Mouse (Mus musculus): ENCODE data around the gene C330007P06Rik. TPM values are rescaled to one million over a fixed set of nuclear protein-coding genes. Genes with fewer than 3 reads are reported as not detected.
"Not testable (repeated sequence)": the region's sequence is repeated elsewhere in the genome, so short reads cannot be mapped to it uniquely, and the experiment has no call there.

The C330007P06Rik gene
- polyA plus RNA-seq, 1 experiment from 2014 or later = 30.3 TPM

DNA sequence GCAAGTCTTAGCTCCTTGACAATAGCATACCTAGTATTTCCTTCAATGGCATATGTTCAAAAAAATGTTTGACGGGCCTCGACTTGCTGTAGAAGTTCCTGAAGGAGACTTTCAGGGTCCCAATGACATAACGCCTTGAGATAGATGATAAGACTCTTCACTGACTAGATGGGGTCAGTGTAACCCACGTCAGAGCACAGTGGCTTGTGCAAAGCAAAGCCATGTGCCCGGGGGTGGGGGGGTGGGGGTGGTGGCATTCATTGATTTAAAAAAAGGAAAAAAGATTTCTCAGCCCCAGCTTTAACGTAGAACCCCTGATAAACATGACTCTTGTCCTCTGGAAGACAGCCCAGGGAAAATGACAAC, 65.6 kb downstream of the C330007P06Rik start:
- WGBS = 58% methylated on average over 6 of the region's 6 CpGs
- no peak overlapping the region for H3K9ac ChIP-seq (ENCODE audit: low read length)
- peaks cover 4% of the 10 kb centered on the region; the same call in 1 of the 2 replicates for H3K4me1 ChIP-seq (ENCODE audit: control insufficient read depth, insufficient read depth, low read length)
- no peaks in the 10 kb centered on the region for H3K36me3 ChIP-seq (ENCODE audit: control insufficient read depth, insufficient read depth, low read length)
- no peak for ATAC-seq (ENCODE audit: insufficient read depth, low FRiP score)
- peak overlapping the region; percentile 55 for H3K4me2 ChIP-seq (ENCODE audit: low read depth, low read length)
- H3K9me3 ChIP-seq (replicated peaks; ENCODE audit: control insufficient read depth, low read length) = no peaks in the 10 kb centered on the region
- no peaks in the 10 kb centered on the region for H3K27me3 ChIP-seq (ENCODE audit: control insufficient read depth, insufficient read depth, low read length)
- H3K4me3 ChIP-seq (replicated peaks; ENCODE audit: low read length) = peak overlapping the region; percentile 41
- H3K27ac ChIP-seq (ENCODE audit: low read length) = peak overlapping the region; percentile 67; the same call in 1 of the 2 replicates

DNA sequence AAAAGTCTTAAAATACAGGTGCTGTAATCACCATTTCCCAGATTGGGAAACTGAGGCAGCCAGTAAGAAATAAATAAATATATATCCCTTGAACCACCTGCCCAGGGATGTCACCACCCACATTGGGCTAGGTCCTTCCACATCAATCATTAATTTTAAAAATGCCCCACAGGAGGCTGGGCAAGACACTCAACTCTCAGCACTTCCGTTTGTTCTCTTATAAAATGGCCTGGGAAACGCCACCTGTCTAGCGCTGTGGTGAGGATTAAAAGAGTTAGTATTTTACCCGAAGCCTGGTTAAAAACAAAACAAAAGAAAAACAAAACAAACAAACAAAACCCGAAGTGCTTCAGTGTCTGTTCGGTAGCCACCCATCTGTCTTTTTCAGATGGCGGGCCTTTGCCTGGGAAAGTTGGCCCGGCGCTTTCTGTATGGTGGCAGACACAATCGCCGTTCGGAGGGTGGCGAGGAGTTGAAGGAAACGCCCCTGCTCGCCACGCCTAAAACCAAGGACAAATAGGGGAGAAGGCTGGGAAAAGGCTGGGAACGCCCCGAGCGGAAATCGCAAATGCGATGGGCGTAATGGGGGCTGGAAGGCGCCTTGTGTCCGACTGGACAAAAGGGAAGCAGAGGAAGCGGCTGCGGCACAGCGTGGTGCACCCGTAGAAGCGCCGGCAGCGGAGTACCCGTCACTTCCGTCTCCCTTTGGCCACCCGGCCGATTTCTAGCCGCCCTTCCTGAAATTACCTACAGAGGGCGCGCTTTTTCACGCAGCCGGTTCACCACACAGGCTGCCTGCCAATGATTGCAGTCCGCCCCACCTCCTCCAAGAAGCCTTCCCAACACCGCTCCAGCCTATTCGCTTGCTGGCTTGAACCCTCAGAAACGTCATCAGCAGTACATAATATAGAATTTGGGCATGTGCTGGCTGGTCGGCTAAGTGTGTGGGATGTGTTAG, 66.3 kb downstream of the C330007P06Rik start:
- peak overlapping the region; percentile 41 for H3K4me3 ChIP-seq (replicated peaks; ENCODE audit: low read length)
- no peaks in the 10 kb centered on the region for H3K36me3 ChIP-seq (ENCODE audit: control insufficient read depth, insufficient read depth, low read length)
- peak overlapping the region; percentile 67 for H3K27ac ChIP-seq (ENCODE audit: low read length)
- peak overlapping the region; percentile 60 for H3K9ac ChIP-seq (ENCODE audit: low read length)
- ATAC-seq (ENCODE audit: insufficient read depth, low FRiP score) = peak; percentile 93
- H3K4me1 ChIP-seq (ENCODE audit: control insufficient read depth, insufficient read depth, low read length) = peaks cover 4% of the 10 kb centered on the region; the same call in 1 of the 2 replicates
- 14% methylated on average over 45 of the region's 45 CpGs for WGBS
- no peaks in the 10 kb centered on the region for H3K9me3 ChIP-seq (replicated peaks; ENCODE audit: control insufficient read depth, low read length)
- H3K27me3 ChIP-seq (ENCODE audit: control insufficient read depth, insufficient read depth, low read length) = no peaks in the 10 kb centered on the region
- peak overlapping the region; percentile 55 for H3K4me2 ChIP-seq (ENCODE audit: low read depth, low read length)

DNA sequence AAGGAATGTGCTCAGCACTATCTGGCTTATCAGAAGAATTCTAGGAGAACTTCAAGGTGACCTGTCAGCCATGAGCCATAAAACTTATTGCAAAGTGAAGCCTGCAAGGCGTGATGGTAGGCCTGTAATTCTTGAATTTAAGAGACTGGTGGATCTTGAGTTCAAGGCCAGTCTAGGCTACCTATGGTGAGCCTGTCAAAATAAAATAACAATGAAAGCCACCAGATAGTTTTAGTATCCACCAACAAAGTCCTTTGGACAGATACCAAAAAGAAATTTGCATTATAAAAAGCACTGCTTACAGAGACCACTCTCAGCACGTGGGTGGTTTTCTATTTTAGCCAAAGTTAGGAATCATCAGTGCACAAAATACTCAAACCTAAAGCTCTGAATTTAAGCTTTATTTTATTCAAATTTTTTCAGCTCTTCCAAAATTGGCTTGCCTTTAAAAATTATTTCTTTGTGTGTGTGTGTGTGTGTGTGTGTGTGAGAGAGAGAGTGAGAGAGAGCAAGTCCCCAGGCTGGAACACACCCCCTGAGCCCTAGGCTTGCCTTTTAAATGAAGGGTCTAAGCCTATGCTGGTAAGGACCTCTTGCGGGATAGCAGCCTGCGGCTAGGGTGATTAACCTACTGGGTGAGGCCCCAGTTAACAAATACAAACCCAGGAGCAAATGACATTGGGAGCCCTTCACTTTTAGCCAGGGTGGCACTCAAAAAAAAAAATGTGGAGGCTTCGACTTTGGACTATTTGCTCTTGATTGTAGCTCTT, 68.3 kb downstream of the C330007P06Rik start:
- H3K9ac ChIP-seq (ENCODE audit: low read length) = no peak overlapping the region
- H3K27me3 ChIP-seq (ENCODE audit: control insufficient read depth, insufficient read depth, low read length) = no peaks in the 10 kb centered on the region
- no peaks in the 10 kb centered on the region for H3K36me3 ChIP-seq (ENCODE audit: control insufficient read depth, insufficient read depth, low read length)
- H3K27ac ChIP-seq (ENCODE audit: low read length) = no peak overlapping the region
- WGBS = 51% methylated on average over 5 of the region's 5 CpGs
- H3K9me3 ChIP-seq (replicated peaks; ENCODE audit: control insufficient read depth, low read length) = no peaks in the 10 kb centered on the region
- H3K4me1 ChIP-seq (ENCODE audit: control insufficient read depth, insufficient read depth, low read length) = peaks cover 4% of the 10 kb centered on the region; the same call in 1 of the 2 replicates
- no peak for ATAC-seq (ENCODE audit: insufficient read depth, low FRiP score)
- H3K4me2 ChIP-seq (ENCODE audit: low read depth, low read length) = no peak overlapping the region
- no peak overlapping the region for H3K4me3 ChIP-seq (replicated peaks; ENCODE audit: low read length)

DNA sequence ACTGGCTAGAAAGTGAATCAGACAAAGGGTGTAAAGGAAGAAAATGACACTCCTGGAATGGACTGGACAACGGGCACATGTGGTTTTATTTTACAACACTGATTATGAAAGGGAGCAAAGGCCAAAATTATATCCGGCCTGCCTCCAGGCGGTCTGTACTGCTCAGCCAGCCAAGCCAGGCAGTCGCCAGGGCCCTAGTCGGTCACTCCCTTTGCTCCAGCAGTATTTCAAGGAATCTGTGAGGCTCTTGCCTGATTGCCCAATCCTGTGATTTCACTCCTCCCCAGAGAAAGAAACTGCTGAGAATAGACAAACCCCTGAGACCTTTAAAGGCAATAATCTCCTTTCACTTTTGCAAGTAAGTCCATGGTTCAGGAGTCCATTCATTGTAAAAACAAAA, 69.7 kb downstream of the C330007P06Rik start:
- Histone ChIP-seq H3K9me3 (replicated peaks; ENCODE audit: control insufficient read depth, low read length) (no peaks in the 10 kb centered on the region), H3K4me1 (ENCODE audit: control insufficient read depth, insufficient read depth, low read length) (peaks cover 4% of the 10 kb centered on the region; the same call in 1 of the 2 replicates), H3K9ac (ENCODE audit: low read length) (no peak overlapping the region), H3K4me2 (ENCODE audit: low read depth, low read length) (no peak overlapping the region), H3K4me3 (replicated peaks; ENCODE audit: low read length) (no peak overlapping the region), H3K27me3 (ENCODE audit: control insufficient read depth, insufficient read depth, low read length) (no peaks in the 10 kb centered on the region), H3K36me3 (ENCODE audit: control insufficient read depth, insufficient read depth, low read length) (no peaks in the 10 kb centered on the region), H3K27ac (ENCODE audit: low read length) (no peak overlapping the region)
- ATAC-seq (ENCODE audit: insufficient read depth, low FRiP score) = no peak
- WGBS = 46% methylated on average over 5 of the region's 5 CpGs

DNA sequence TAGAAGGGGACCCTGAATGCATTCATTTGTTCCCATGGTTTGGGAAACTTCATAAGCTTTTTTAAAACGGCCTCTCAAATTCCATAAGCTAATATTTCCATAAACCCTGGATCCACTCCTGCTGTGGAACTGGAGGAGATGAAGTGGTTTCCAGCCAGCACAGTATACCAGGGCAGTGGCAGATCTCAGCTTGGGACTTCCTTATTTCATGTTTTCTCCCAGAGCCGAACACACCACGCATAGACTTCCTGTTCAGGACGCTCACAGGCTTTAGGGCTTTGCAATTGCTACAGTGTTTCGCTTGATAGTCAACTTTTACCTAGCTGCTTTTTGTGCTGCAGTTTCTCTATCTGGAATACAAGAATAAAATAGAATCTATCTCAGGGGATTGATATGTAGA, 70.7 kb downstream of the C330007P06Rik start:
- peaks cover 4% of the 10 kb centered on the region; the same call in 1 of the 2 replicates for H3K4me1 ChIP-seq (ENCODE audit: control insufficient read depth, insufficient read depth, low read length)
- no peak overlapping the region for H3K9ac ChIP-seq (ENCODE audit: low read length)
- no peaks in the 10 kb centered on the region for H3K9me3 ChIP-seq (replicated peaks; ENCODE audit: control insufficient read depth, low read length)
- H3K27ac ChIP-seq (ENCODE audit: low read length) = no peak overlapping the region
- WGBS = 69% methylated on average over 5 of the region's 5 CpGs
- no peaks in the 10 kb centered on the region for H3K27me3 ChIP-seq (ENCODE audit: control insufficient read depth, insufficient read depth, low read length)
- no peak for ATAC-seq (ENCODE audit: insufficient read depth, low FRiP score)
- no peak overlapping the region for H3K4me2 ChIP-seq (ENCODE audit: low read depth, low read length)
- no peak overlapping the region for H3K4me3 ChIP-seq (replicated peaks; ENCODE audit: low read length)
- H3K36me3 ChIP-seq (ENCODE audit: control insufficient read depth, insufficient read depth, low read length) = no peaks in the 10 kb centered on the region

DNA sequence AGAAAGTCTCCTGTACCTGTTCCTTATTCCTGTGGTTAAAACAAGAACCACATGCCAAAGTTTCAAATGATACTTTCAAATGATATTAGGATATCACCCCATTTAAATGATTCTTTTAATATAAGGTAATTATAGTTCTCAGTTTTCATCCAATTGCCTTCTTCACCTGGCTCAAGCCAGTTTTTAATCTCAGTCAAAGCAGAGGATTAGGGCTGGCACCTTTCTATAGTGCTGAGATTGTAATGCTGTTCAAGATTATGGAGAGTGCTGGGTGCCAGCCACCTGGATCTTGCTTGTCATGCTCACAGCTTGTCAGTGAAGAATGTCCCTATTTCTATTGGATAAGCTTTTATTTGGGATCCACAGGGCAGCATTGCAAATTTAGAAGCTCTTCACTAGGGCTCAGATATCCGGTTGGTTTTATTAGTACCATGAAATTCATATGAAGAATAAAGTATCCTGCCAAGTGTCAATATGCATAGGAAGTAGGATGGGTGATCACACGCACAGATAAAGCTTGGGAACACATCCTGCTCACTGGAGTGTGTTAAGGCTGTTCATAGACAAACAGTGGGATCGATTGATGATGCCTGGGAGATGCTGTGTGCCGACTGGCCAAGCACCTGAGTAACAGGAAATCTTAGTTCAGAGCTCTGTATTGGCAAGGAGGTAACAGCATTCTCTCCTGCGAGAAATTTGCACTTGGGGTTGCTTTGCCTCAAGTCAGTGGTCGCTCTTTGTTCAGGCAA, 74.6 kb downstream of the C330007P06Rik start:
- WGBS = 42% methylated on average over 6 of the region's 6 CpGs
- no peaks in the 10 kb centered on the region for H3K9me3 ChIP-seq (replicated peaks; ENCODE audit: control insufficient read depth, low read length)
- no peak overlapping the region for H3K4me3 ChIP-seq (replicated peaks; ENCODE audit: low read length)
- H3K27me3 ChIP-seq (ENCODE audit: control insufficient read depth, insufficient read depth, low read length) = no peaks in the 10 kb centered on the region
- no peak overlapping the region for H3K27ac ChIP-seq (ENCODE audit: low read length)
- no peak overlapping the region for H3K4me2 ChIP-seq (ENCODE audit: low read depth, low read length)
- H3K9ac ChIP-seq (ENCODE audit: low read length) = no peak overlapping the region
- no peaks in the 10 kb centered on the region for H3K4me1 ChIP-seq (ENCODE audit: control insufficient read depth, insufficient read depth, low read length)
- no peaks in the 10 kb centered on the region for H3K36me3 ChIP-seq (ENCODE audit: control insufficient read depth, insufficient read depth, low read length)
- no peak for ATAC-seq (ENCODE audit: insufficient read depth, low FRiP score)

DNA sequence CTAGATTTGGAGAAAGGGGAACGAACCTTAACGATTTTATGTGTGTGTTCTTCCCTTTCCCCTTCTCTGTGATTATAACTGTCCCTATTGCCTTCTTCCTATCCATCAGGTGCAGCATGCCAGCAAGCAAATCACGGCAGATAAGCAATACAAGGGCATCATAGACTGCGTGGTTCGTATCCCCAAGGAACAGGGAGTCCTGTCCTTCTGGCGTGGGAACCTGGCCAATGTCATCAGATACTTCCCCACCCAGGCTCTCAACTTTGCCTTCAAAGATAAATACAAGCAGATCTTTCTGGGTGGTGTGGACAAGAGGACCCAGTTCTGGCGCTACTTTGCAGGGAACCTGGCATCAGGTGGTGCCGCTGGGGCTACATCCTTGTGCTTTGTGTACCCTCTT, 77.2 kb downstream of the C330007P06Rik start:
- H3K27me3 ChIP-seq (ENCODE audit: control insufficient read depth, insufficient read depth, low read length); H3K36me3 ChIP-seq (ENCODE audit: control insufficient read depth, insufficient read depth, low read length); ATAC-seq (ENCODE audit: insufficient read depth, low FRiP score); H3K9me3 ChIP-seq (replicated peaks; ENCODE audit: control insufficient read depth, low read length); H3K4me1 ChIP-seq (ENCODE audit: control insufficient read depth, insufficient read depth, low read length): not testable (repeated sequence)
- H3K27ac ChIP-seq (ENCODE audit: low read length) = peak overlapping the region; percentile 92
- peak overlapping the region; percentile 68 for H3K4me3 ChIP-seq (replicated peaks; ENCODE audit: low read length)
- WGBS = 63% methylated on average over 8 of the region's 8 CpGs
- H3K9ac ChIP-seq (ENCODE audit: low read length) = peak overlapping the region; percentile 80
- peak overlapping the region; percentile 58 for H3K4me2 ChIP-seq (ENCODE audit: low read depth, low read length)

DNA sequence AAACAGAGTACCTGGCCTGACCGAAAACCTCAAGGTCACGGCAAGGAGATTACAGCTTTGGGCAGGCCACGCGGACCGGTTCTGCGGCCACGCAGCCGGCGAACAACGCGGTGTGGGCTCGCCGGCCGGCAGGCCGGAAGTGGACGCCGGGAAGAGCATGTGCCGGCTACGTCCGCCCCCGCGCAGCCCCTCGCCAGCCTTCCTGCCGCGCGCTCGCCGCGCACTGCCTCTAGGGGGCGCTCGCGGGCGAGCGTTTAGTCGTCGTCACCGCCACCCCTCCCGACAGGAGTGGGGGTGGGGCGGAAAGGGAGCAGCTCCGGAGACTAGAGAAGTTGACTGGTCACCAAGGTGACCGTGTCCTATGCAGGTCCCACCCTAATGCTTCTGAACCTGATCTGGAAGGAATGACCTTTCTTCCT, 77.7 kb downstream of the C330007P06Rik start:
- peak overlapping the region; percentile 80 for H3K9ac ChIP-seq (ENCODE audit: low read length)
- peak overlapping the region; percentile 92 for H3K27ac ChIP-seq (ENCODE audit: low read length)
- no peaks in the 10 kb centered on the region for H3K27me3 ChIP-seq (ENCODE audit: control insufficient read depth, insufficient read depth, low read length)
- 15% methylated on average over 41 of the region's 41 CpGs for WGBS
- H3K4me3 ChIP-seq (replicated peaks; ENCODE audit: low read length) = peak overlapping the region; percentile 68
- peak; percentile 88 for ATAC-seq (ENCODE audit: insufficient read depth, low FRiP score)
- no peaks in the 10 kb centered on the region for H3K36me3 ChIP-seq (ENCODE audit: control insufficient read depth, insufficient read depth, low read length)
- peak overlapping the region; percentile 58 for H3K4me2 ChIP-seq (ENCODE audit: low read depth, low read length)
- H3K4me1 ChIP-seq (ENCODE audit: control insufficient read depth, insufficient read depth, low read length) = no peaks in the 10 kb centered on the region
- no peaks in the 10 kb centered on the region for H3K9me3 ChIP-seq (replicated peaks; ENCODE audit: control insufficient read depth, low read length)

All from stomach, embryonic 16.5 days (tissue).